Mouse (Mus musculus) brain, embryonic 14.5 days (tissue): Measurements from ENCODE around the gene Klhdc9. TPM values are rescaled to one million over a fixed set of nuclear protein-coding genes. Genes with fewer than 3 reads are reported as not detected.

Experiments used
- DNase-seq: peaks from one replicate; pipeline ENCODE4 v3.0.0-alpha.2; 2011; ENCODE audit warnings: low read depth
- CTCF ChIP-seq: fragments of 200-500 bp; IDR thresholded peaks from 2 replicates; pipeline ENCODE4 v1.5.1; 2012; ENCODE audit warnings: inconsistent platforms, mild to moderate bottlenecking, moderate library complexity, borderline replicate concordance; ENCODE audit not compliant: insufficient read depth, insufficient read length; ENCODE audit errors: extremely low read depth
- POLR2A ChIP-seq: fragments of 200-500 bp; IDR thresholded peaks from 2 replicates; pipeline ENCODE4 v1.6.1; 2012; ENCODE audit warnings: mild to moderate bottlenecking, inconsistent platforms, borderline replicate concordance; ENCODE audit not compliant: poor library complexity, insufficient read depth, insufficient read length, severe bottlenecking; ENCODE audit errors: extremely low read depth
- polyA plus RNA-seq: library from polyadenylated mRNA; depleted of rRNA; stranded (reverse); fragments of >200 nt; gene quantifications from 2 replicates; pipeline ENCODE4 v1.2.3, GENCODE M21; 2012

Klhdc9 gene
- polyA plus RNA-seq, 1 experiment, result 3.1 TPM

DNA sequence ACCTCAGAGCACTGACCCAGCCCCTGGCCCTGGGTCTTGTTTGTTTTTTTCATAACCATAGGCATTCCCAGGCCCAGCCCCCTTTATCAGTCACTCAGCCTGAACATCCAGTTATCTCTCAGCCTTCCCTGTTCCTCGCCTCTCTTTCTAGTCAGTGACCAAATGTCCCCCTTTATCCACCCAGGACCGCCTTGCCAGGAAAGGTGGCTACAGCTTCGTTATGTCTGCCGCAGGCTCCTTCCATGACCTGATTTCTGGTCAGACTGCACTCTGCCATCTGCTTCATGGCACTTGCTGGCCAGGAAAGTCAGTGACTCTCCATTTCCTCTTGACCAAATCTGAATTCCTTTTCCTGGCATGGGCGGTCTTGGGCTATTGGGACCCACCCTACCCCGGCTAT lies 17.7 kb upstream of the Klhdc9 start:
- TF ChIP-seq POLR2A, result no peak
- no peak for TF ChIP-seq CTCF

DNA sequence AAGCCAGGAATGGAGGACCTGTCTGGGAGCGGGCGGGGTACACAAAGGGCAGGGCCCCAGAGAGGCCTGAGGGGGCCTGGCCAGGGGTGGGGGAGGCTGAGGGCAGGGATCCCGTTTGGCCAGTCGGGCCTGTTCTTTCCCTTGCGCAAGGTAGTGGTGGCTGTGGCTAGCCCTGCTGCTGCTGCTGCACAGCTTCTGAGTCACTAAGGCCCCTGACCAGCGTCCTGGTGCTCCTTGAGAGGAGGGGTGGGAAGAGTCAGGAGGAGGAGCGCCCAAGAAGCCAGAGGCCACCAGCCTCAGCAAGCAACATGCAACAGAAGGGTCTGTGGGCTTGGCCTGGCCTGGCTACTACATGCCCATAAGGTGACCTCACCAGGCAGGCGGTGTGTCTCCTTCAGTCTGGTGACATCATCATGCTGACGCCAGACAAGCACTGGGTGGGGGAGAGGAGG lies 15.1 kb upstream of the Klhdc9 start:
- DNase-seq, result no peak
- no peak for TF ChIP-seq CTCF
- TF ChIP-seq POLR2A, result no peak

More for the DNA sequence above, 17.7 kb upstream of the Klhdc9 start:
- no peak for DNase-seq

DNA sequence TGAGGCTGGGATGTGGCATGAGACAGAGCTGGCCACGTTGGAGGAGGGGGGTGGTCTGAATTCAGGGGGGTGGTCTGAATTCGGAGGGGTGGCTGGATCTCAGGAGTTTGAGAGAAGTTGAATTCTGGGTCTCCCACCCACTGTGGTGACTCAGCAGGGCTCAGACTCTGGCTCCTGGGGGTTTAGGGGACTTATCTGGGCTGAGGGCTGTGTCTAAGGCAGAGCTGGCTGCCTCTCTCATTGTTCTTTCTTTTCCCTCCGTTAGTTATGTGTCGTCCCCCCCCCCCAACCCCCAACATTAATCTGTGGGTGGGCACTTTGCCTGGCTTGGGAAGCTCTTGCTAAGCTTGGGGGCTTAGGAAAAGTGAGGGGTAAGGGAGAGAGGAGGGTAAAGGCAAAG lies 13.3 kb upstream of the Klhdc9 start:
- no peak for DNase-seq
- TF ChIP-seq CTCF (no peak), POLR2A (no peak)

DNA sequence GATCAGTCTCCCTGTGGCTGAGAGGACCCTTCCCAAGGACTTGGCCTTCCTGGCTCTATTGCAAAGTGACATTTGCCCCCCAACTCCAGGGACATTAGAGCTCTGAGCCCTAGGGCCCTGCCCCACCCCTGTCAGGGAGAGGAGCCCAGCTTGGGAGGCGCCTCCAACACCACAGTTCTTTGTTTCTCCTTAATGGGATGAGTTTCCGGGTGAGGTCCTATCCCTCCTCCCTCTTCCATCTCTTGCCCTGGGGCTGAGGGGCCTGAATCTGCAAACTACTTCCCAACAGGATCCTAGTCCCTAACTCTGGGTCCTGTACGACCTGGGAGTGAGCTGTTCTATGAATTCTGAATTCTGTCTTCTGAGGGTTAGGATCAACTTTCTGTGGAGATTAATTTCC lies 12.3 kb upstream of the Klhdc9 start:
- TF ChIP-seq POLR2A (no peak), CTCF (no peak)
- DNase-seq, result no peak

DNA sequence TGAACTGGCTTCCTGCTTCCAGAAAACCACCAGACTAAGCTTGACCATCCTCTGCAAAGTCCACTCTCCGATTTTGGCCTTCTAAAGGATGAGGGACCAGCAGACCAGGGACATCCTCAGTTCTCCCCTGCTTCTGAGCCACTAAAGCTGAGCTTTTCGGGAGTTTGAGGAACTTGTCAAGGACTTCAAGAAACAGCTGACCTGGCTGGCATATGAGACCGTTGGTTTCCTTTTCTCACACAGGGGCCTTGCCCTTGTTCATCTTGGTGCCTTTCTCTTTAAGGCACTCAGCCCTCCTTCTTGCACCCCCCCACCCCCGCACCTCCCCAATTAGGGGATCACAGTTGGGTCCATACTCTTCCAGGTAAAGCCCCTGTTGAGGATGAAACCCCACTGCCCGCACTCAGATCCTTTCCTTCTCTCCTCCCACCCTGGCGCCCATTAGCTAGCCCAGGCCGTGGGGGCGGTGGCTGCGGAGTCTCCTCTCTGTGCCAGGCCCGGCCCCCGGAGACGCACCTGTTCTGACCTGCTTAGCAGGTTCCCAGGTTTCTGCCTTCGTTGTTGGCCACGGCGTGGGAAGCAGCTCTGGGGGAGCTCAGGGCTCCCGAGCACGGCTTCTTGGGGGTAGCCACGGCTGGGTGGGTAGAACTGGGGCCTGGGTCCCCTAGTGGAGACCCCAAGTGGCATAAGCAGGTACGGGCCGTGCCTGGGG lies 9.4 kb upstream of the Klhdc9 start, which contains the start of gene Nectin4:
Gene Nectin4, plus strand, starts transcription at position 255 of the 712 bp plus-strand sequence.
- DNase-seq, result no peak
- TF ChIP-seq POLR2A (no peak), CTCF (no peak)

DNA sequence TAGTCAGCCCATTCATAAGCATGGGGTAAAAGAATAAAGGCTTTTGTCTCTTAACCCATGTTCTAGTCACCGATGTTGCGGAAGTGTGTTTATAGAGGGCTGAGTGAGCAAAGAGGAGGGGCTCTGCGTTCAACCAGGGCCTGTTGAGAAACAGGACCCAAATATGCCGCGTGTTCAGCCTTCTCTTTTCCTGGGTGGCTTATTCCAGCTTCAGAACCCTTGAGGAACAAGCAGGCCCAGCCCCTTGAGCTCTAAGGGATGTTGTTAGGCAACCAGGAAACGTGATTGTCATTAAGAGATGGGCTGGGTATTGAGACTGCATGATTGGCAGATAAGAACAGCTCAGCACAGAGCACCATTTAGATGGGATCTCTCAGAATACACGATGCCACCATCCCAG lies 5.3 kb upstream of the Klhdc9 start:
- DNase-seq, result peak; percentile 22
- TF ChIP-seq CTCF (no peak), POLR2A (no peak)

DNA sequence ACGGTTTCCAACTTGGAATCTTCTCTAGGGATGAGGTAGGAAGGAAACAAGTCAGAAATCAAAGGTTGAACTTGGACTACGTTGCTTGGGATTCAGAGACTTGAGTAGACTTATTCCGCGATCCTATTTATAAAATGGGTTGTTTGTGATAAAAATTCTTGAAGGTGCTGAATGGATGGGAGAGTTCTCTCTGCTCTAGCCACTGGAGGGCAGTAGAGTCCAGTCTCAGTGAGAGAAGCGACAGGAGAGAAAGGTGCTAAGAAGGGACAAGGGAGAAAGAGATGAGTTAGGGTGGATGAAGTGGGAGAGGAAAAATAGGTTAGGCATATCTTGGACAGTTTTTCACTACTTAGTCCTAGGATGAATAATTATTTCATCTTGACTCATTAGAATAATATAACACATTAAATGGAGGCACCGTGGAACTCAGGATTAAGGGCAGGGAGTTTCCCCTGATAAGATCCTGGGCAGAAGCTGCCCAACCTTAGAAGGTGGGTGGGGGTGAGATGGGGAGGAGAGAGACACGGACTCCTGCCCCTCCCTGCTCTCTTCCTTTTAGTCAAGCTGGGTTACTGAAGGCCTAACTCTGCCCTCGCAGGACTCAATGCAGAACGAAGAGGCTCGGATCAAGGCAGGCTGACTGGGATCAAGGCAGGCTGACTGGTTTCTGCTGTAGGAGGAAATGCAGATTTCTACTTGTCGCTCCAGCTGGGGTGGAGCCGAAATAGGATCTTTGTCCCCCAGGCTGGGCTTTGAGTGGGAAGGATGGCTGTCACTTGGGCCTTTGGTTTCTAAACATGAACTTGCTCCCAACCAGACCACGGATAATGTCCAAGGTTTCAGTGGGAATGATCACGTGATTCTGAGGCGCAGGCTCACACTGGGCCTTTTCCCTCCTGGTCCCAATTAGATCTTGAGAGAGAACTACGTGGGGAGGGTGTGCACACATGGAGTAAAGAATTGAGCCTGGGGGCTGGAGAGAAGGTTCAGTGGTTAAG lies 807 bp upstream of the Klhdc9 start:
- no peak for TF ChIP-seq POLR2A
- TF ChIP-seq CTCF, result peak; percentile 80; the same call in 1 of the 2 replicates
- DNase-seq, result peak; percentile 92

DNA sequence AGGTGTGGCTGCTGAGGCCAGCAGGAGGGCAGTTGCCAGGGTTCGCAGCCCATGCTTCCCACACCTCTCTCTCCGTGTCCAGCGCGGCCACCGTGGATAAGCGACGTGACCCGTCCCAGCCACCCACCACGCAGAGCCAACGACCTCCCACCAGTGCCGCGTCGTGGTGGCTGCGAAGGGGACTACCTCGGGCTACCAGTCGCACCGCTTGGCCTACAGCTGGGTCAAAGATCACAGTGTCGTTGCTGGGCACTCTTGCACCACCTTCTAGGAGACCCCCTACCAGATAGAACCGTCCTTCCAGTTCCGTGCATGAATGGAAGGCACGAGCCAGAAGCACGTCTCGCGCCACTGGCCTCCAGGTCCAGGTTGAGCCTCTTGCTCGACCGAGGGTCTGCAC lies 345 bp downstream of the Klhdc9 start:
- TF ChIP-seq POLR2A, result no peak
- TF ChIP-seq CTCF, result no peak
- DNase-seq, result peak; percentile 8

DNA sequence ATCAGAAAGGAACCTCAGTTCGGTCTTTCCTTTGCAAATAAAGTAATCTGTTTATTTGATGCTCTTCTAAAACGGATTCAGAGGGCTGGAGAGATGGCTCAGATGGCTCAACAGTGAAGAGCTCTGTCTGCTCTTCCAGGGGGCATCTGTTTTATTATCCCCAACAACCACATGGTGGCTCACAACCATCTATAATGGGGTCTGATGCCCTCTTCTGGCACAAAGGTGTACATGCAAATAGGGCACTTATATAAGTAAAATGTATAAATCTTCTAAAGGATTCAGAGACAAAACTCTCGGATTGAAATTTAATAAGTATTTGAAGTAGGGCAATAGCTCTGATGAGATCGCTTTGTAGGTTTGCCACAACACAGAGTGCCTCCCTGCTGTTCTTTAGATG lies 2.2 kb downstream of the Klhdc9 start:
- DNase-seq, result peak; percentile 78

DNA sequence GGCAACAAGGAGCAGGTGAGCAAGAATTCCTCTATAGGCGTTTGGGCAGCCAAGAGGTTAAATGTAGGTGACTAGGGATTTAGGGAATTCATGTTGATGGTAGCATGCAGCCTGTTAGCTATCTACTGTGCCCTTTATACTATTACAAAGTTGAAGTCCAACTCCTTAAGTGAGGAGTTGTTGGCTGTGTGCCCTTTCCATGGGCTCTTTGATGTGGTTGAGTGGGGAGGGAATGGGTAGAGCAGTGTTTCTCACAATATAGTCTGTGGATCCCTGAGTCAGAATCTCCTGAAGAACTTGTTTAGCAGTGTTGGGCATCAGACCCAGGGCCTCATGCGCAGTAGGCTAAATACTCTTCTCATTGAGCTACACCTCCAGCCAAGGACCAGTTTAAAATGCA lies 3.8 kb downstream of the Klhdc9 start:
- TF ChIP-seq CTCF (no peak), POLR2A (no peak)
- no peak for DNase-seq

More for the DNA sequence above, 2.2 kb downstream of the Klhdc9 start:
- TF ChIP-seq POLR2A (no peak), CTCF (peak; percentile 58; the same call in 1 of the 2 replicates)

DNA sequence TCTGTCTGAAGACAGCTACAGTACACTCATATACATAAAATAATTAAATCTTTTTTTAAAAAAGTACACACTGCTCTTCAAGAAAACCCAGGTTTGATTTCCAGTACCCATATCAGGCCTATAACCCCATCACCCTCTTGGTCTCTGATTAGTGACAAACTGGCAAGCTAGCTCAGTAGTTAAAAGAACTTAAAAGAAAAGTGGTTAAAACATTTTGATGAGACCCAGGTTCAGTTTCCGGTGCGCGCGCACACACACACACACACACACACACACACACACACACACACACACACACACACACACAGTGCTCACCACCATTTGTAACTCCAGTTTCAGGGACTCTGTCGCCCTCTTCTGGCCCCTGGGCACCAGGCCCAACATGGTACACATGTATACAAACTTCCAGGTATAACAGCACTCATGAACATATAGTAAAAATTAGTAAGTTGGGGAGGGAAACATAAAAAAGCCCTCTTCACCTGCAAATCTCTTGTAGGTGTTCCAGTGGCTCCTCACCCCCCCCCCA lies 4.7 kb downstream of the Klhdc9 start:
- TF ChIP-seq CTCF (peak; percentile 48; the same call in 1 of the 2 replicates), POLR2A (no peak)
- peak; percentile 35 for DNase-seq

DNA sequence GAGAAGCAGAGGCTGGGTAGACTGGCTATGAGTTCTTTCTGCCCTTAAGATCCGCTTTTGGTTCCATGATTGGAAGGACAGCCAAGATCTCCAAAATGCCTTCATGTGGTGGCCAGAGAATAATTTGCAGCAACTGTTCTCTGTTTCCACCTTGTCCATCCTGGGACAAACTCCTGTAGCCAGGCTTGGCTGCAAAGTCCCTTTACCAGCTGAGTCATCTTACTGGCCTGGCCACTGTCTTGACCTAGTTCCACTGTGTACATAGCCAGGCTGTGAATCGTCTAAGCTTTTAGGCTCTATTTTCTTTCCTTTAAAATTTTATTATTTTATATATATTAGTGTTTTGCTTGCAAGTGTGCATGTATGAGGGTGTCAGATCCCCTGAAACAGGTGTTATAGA lies 11.4 kb downstream of the Klhdc9 start:
- TF ChIP-seq POLR2A, result no peak
- TF ChIP-seq CTCF, result no peak
- no peak for DNase-seq

DNA sequence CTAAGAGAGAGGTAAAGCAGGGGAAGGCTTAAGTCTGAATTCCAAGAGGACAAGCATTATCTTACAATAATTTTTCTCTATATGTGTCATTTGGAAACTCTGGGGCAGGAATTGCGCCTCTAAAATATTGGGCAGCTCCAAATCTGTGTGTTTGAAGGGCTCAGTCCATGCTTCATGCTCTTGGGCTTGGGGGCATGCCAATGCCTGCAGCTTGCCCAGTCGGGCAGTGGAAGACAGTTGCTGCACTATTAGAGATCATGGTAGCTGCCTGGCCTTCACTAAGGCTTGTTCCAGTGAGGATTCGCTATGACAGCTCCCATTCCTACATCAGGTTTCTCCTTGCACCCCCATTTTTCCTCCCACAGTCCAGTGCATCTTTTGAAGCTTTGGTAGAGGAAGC lies 11.9 kb downstream of the Klhdc9 start:
- TF ChIP-seq CTCF (no peak), POLR2A (no peak)

DNA sequence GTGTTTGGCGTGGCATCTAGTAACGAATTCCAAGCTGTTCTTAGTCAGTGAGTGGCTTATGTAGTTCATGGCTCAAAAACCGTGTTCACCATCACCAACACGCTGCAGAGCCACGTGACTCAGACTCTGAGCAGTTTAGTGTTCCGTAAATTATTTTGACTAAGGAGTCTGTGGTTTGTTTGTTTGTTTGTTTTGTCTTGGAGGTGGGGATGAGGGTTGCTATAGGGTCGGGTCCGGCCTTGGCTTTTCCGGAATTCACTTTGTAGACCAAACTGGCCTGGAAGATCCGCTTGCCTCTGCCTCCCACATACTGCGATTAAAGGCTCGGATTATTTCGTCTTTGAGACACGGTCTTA lies 14.5 kb downstream of the Klhdc9 start:
- no peak for TF ChIP-seq CTCF
- DNase-seq, result no peak

More for the DNA sequence above, 11.9 kb downstream of the Klhdc9 start:
- DNase-seq, result no peak
